Mouse (Mus musculus) embryonic facial prominence, embryonic 13.5 days (tissue): Measurements from ENCODE around the gene Cnnm4. TPM values are rescaled to one million over a fixed set of nuclear protein-coding genes. Genes with fewer than 3 reads are reported as not detected.
A peak's percentile ranks its signal among the peaks of the same experiment; 100 is the strongest.

Experiments
- ATAC-seq: fragments of 200-750 bp; cut with Nextera tagmentation; 2 replicates; pipeline ENCODE4 v1.8.0; 2017; ENCODE audit warnings: low read depth; ENCODE audit not compliant: insufficient number of reproducible peaks, insufficient read depth, low FRiP score, low TSS enrichment
- H3K27ac ChIP-seq: fragments of 300-500 bp; sonication (generic); 2 replicates; pipeline ENCODE4 v1.5.1; 2015; ENCODE audit warnings: moderate library complexity, mild to moderate bottlenecking, inconsistent platforms
- H3K27me3 ChIP-seq: fragments of 300-500 bp; sonication (generic); 2 replicates; pipeline ENCODE4 v1.6.1; 2015; ENCODE audit warnings: mild to moderate bottlenecking, inconsistent platforms
- H3K36me3 ChIP-seq: fragments of 300-500 bp; sonication (generic); 2 replicates; pipeline ENCODE4 v1.6.1; 2015; ENCODE audit warnings: mild to moderate bottlenecking, inconsistent platforms
- H3K4me1 ChIP-seq: fragments of 300-500 bp; sonication (generic); 2 replicates; pipeline ENCODE4 v1.6.1; 2015; ENCODE audit warnings: inconsistent platforms
- H3K4me2 ChIP-seq: fragments of 300-500 bp; sonication (generic); 2 replicates; pipeline ENCODE4 v1.6.1; 2015; ENCODE audit warnings: moderate library complexity, mild to moderate bottlenecking, inconsistent platforms
- H3K4me3 ChIP-seq: fragments of 300-500 bp; sonication (generic); 2 replicates; pipeline ENCODE4 v1.5.1; 2015; ENCODE audit warnings: mild to moderate bottlenecking, inconsistent platforms
- H3K9ac ChIP-seq: fragments of 300-500 bp; sonication (generic); 2 replicates; pipeline ENCODE4 v1.6.1; 2015; ENCODE audit warnings: mild to moderate bottlenecking, inconsistent platforms
- H3K9me3 ChIP-seq: fragments of 300-500 bp; sonication (generic); 2 replicates; pipeline ENCODE4 v1.6.1; 2016; ENCODE audit warnings: inconsistent platforms
- WGBS: fragments of 180-500 bp; shearing (Covaris S2); methylation state at CpG from one replicate; pipeline ENCODE4 v1.1.7; 2015; ENCODE audit warnings: mixed read lengths; 5-methylcytosine and 5-hydroxymethylcytosine counted together
- polyA plus RNA-seq: library from polyadenylated mRNA; unstranded; fragments of >200 nt; fragmentation: Nextera tagmentation; extraction: Ambion mirVana; gene quantifications from 2 replicates; pipeline ENCODE4 v1.2.1, GENCODE M21; 2015

Gene Cnnm4
- 15.6 and 16.2 TPM in 2 replicates for polyA plus RNA-seq

DNA sequence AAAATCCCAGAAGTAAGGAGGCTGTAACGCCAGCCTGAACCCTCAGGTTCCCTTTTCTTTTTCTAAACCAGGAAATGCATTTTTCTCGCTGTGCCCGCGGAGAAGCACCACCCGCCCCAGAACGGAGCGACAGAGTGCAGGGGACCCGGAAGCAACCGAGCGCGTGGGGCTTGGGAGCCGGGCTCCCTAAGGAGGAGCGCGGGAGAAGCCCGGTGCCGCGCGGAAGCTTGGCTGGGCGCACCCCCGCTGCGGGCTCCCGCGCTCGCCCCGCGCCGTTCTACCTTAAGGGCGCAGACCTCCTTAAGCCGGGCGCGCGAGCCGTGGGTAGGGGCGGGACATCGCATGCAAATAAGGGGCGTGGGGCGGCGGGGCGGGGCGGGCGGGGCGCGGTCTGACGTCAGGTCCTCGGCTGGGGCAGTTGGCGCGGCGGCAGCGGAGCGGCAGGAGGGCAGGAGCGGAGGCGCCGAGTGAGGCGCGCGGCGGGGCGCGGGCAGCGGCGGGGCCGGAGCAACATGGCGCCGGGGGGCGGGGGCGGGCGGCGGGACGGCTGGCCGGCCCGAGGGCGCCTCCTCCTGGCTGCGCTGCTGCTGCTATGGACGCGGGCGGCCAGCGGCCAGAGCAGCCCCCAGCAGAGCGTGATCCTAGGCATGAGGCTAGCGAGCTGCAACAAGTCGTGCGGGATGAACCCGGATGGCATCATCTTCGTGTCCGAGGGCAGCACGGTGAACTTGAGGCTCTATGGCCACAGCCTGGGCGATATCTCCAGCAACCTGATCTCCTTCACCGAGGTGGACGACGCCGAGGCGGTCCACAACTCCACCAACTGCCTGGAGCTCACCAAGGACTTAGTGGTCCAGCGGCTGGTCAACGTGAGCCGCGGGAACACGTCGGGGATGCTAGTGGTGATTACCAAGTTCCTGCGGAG lies at the start of gene Cnnm4:
Gene Cnnm4, plus strand, starts transcription at position 440 of the 925 bp plus-strand sequence.
- Histone ChIP-seq H3K4me1 (peaks cover 52% of the 10 kb centered on the region), H3K27me3 (no peaks in the 10 kb centered on the region), H3K4me3 (peak within 1 kb of the TSS; percentile 70), H3K36me3 (no peaks in the 10 kb centered on the region), H3K4me2 (peak within 1 kb of the TSS; percentile 84), H3K9me3 (no peaks in the 10 kb centered on the region), H3K9ac (peak within 1 kb of the TSS; percentile 74), H3K27ac (peak within 1 kb of the TSS; percentile 34; the same call in 1 of the 2 replicates)
- WGBS = under 1% methylated on average over 85 of the region's 98 CpGs
- peak; percentile 85 for ATAC-seq

DNA sequence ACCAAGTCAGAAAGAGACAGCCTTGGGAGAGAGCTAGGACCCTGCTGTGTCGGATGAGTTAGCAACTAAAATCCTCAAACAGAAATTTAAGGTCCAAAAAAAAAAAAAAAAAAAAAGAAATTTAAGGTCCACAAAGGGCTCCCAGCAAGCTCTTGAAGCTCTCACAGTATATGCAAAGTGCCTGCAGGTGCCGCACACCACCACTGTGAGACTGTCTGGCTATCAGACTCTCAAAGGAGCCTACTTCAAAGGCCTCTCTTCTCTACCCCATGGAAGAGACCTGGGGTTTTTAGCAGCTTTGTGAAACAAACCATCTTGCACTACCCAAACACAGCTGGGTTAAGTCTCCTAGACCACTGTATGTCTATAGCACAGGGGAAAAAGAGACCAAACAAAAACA lies 41.9 kb upstream of the Cnnm4 start:
- Histone ChIP-seq H3K4me1 (no peaks in the 10 kb centered on the region), H3K4me2 (no peak overlapping the region), H3K27ac (no peak overlapping the region), H3K27me3 (no peaks in the 10 kb centered on the region), H3K36me3 (peaks cover 93% of the 10 kb centered on the region), H3K9me3 (no peaks in the 10 kb centered on the region), H3K4me3 (no peak overlapping the region), H3K9ac (no peak overlapping the region)
- 96% methylated on average over 2 of the region's 2 CpGs for WGBS
- ATAC-seq = no peak

- H3K4me3 ChIP-seq = no peak overlapping the region
- no peak overlapping the region for H3K27ac ChIP-seq
- H3K36me3 ChIP-seq = peaks cover 93% of the 10 kb centered on the region
- no peak overlapping the region for H3K4me2 ChIP-seq
- no peak for ATAC-seq
- H3K27me3 ChIP-seq = no peaks in the 10 kb centered on the region
- H3K4me1 ChIP-seq = no peaks in the 10 kb centered on the region
- H3K9me3 ChIP-seq = no peaks in the 10 kb centered on the region
- H3K9ac ChIP-seq = no peak overlapping the region
- WGBS = 85% methylated on average over 4 of the region's 4 CpGs
These were observed 38.4 kb upstream of the Cnnm4 start for GRCm38 (mm10) chr1:36432999-36433398.

DNA sequence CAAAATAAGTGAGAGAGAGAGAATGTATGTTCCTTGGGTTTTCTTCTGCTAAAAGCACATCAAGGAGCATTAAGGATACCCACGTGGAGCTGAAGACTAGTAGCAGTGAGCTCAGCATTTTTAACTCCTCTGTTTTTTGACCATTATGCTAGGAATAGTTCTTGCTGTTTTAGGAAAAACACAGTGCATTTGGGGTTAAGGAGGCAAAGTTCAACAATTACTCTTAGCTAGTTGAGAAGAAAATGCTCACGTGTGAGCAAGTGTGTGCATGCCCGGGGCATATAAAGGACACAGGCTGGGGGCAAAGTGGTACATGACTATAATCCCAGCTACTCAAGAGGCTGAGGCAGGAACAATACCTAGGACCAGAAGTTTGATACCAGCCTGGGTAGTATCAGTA lies 37.8 kb upstream of the Cnnm4 start:
- no peak overlapping the region for H3K4me3 ChIP-seq
- 83% methylated on average over 3 of the region's 3 CpGs for WGBS
- H3K27ac ChIP-seq = no peak overlapping the region
- no peaks in the 10 kb centered on the region for H3K4me1 ChIP-seq
- ATAC-seq = no peak
- no peaks in the 10 kb centered on the region for H3K27me3 ChIP-seq
- H3K4me2 ChIP-seq = no peak overlapping the region
- no peaks in the 10 kb centered on the region for H3K9me3 ChIP-seq
- peaks cover 93% of the 10 kb centered on the region for H3K36me3 ChIP-seq
- H3K9ac ChIP-seq = no peak overlapping the region

DNA sequence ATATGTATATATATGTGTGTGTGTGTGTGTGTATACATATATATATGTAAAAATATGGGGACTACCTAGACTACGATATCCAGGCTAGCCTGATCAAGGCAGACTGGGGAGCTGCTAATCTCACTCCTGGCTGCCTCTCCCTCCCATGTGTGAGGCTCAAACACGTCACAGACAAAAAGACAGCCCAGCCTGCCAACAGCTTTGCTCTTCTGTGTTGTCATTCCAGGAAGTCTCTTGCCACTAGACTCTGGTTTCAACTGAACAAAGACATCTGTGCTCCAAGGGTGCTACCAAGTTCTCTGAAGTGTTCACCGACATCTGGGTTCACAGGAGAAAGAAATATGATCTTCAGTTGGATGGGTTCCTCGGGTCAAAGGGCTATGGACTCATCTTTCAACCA lies 36.3 kb upstream of the Cnnm4 start:
- no peak for ATAC-seq
- no peaks in the 10 kb centered on the region for H3K4me1 ChIP-seq
- whole genome bisulfite sequencing = 64% methylated on average over 4 of the region's 4 CpGs
- no peak overlapping the region for H3K27ac ChIP-seq
- no peak overlapping the region for H3K9ac ChIP-seq
- H3K4me3 ChIP-seq = no peak overlapping the region
- H3K4me2 ChIP-seq = no peak overlapping the region
- no peaks in the 10 kb centered on the region for H3K27me3 ChIP-seq
- H3K9me3 ChIP-seq = no peaks in the 10 kb centered on the region
- H3K36me3 ChIP-seq = peaks cover 95% of the 10 kb centered on the region

DNA sequence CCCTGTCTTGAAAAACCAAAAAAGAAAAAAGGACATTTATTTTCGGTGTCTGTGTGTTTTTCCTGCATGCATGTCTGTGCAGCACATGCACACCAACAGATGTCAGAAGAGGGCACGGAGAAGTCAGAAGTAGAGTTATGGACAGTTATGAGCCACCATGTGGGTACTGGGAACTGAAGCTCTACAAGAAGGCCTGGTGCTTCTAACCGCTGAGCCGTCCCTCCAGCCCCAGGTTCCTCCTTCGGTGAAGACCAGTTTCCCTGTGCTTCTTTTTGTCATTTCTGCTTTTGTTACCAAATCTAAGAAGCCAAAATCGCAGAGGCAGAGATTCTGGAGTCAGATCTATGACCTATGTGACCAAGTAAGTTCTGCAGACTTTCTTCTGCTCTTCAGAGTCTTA lies 34.9 kb upstream of the Cnnm4 start:
- Histone ChIP-seq H3K4me3 (no peak overlapping the region), H3K4me1 (no peaks in the 10 kb centered on the region), H3K9ac (no peak overlapping the region), H3K9me3 (no peaks in the 10 kb centered on the region), H3K27ac (no peak overlapping the region), H3K27me3 (no peaks in the 10 kb centered on the region), H3K4me2 (no peak overlapping the region), H3K36me3 (peaks cover 89% of the 10 kb centered on the region)
- WGBS = 94% methylated on average over 6 of the region's 6 CpGs
- no peak for ATAC-seq

DNA sequence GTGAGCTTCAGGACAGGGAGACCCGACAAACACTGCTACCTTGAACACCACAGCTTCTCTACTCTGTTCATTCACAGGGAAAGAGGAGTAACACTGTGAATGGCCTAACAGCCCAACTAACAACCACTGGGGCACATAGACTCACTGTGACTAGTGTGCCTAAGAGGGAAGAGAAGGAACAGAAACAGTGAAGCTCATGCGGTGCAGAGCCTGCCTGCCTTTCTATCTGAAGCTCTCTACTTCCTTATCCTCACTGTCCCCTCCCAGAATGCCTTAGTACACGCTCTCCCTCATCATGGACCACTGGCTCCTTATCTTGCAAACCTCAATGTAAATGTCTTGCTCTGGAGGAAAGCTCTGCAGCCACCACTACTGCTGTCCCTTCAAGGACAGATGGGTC lies 34.2 kb upstream of the Cnnm4 start:
- H3K9me3 ChIP-seq = no peaks in the 10 kb centered on the region
- 94% methylated on average over 3 of the region's 3 CpGs for WGBS
- no peak overlapping the region for H3K4me3 ChIP-seq
- H3K27ac ChIP-seq = no peak overlapping the region
- H3K4me1 ChIP-seq = no peaks in the 10 kb centered on the region
- no peak for ATAC-seq
- peaks cover 88% of the 10 kb centered on the region for H3K36me3 ChIP-seq
- no peaks in the 10 kb centered on the region for H3K27me3 ChIP-seq
- H3K9ac ChIP-seq = no peak overlapping the region
- no peak overlapping the region for H3K4me2 ChIP-seq

GRCm38 (mm10) chr1:36441101-36441500 lies 30.3 kb upstream of the Cnnm4 start:
- ATAC-seq = no peak

GRCm38 (mm10) chr1:36444471-36445464 lies 26.7 kb upstream of the Cnnm4 start, which contains the start of gene Lman2l:
Lman2l (minus strand) TSS chr1:36445271.
- Histone ChIP-seq H3K9ac (peak within 1 kb of the TSS; percentile 77), H3K27ac (peak within 1 kb of the TSS; percentile 66), H3K36me3 (peaks cover 16% of the 10 kb centered on the region), H3K4me3 (peak within 1 kb of the TSS; percentile 77), H3K4me2 (peak within 1 kb of the TSS; percentile 79), H3K9me3 (peaks cover 3% of the 10 kb centered on the region; the same call in 1 of the 2 replicates), H3K27me3 (no peaks in the 10 kb centered on the region), H3K4me1 (peaks cover 8% of the 10 kb centered on the region)
- ATAC-seq = peak; percentile 98
- under 1% methylated on average over 57 of the region's 57 CpGs for WGBS

More at GRCm38 (mm10) chr1:36441101-36441500, 30.3 kb upstream of the Cnnm4 start:
- Histone ChIP-seq H3K27me3 (no peaks in the 10 kb centered on the region), H3K9ac (no peak overlapping the region), H3K4me1 (peaks cover 8% of the 10 kb centered on the region), H3K36me3 (peaks cover 53% of the 10 kb centered on the region), H3K27ac (no peak overlapping the region), H3K4me2 (no peak overlapping the region), H3K9me3 (no peaks in the 10 kb centered on the region), H3K4me3 (no peak overlapping the region)
- 90% methylated on average over 4 of the region's 4 CpGs for WGBS

DNA sequence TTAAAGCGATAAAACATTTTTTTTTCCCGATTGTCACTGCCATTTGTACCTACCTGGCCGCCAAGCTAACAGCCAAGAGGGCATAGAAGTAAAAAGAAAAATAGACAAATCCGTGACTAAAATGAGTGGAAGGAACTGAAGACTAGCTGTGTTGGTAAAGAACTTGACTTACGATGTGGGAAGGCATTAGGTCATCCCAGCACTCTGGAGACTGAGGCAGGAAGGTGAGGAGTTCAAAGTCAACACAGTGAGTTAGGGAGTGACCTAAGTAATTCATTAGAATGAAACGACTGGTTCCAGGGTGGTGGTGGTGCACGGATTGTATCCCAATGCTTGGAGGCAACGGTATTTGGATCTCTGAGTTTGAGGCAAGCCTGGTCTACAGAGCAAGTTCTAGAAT lies 25.9 kb upstream of the Cnnm4 start:
- WGBS = 42% methylated on average over 8 of the region's 8 CpGs
- H3K9me3 ChIP-seq = peaks cover 3% of the 10 kb centered on the region; the same call in 1 of the 2 replicates
- peak overlapping the region; percentile 77 for H3K4me3 ChIP-seq
- H3K36me3 ChIP-seq = peaks cover 12% of the 10 kb centered on the region
- H3K4me1 ChIP-seq = peaks cover 8% of the 10 kb centered on the region
- H3K27me3 ChIP-seq = no peaks in the 10 kb centered on the region
- no peak for ATAC-seq
- H3K27ac ChIP-seq = peak overlapping the region; percentile 28; the same call in 1 of the 2 replicates
- H3K9ac ChIP-seq = no peak overlapping the region
- H3K4me2 ChIP-seq = peak overlapping the region; percentile 79

DNA sequence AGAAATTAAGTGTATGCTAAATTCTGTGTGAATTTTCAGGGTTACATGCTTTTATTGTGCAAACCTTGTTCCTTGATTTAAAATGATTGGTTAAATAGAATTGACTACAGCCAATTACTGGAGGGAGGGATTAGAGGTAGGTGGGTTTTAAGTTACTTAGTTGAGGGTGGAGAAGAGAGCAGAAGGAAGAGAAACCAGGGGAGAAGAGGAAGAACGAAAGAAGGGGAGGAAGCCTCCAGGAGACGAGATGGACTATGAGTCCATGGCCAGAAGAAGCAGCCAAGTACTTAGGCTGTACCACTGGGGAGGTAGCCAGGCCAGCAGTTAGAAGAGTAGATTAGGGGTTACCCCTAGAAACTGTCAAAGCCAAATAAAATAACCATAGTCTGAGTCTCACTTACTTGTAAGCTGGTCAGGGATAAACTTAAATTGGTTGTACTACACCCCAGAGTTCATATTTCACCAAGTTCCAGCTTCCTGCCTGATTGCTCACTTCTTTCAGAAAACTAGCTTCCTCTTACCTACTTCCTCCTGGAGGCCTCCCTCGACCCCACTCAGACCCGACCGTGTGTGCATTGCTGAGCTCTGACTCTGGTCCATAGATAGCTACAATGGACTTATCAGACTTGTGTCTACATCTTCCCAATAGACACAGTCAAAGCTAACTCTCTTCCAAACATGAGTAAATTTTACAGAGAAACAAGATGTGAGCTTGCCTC lies 25.2 kb upstream of the Cnnm4 start:
- Histone ChIP-seq H3K36me3 (peaks cover 9% of the 10 kb centered on the region), H3K27me3 (no peaks in the 10 kb centered on the region)
- no peak for ATAC-seq

More for the DNA sequence above, 25.2 kb upstream of the Cnnm4 start:
- 82% methylated on average over 5 of the region's 5 CpGs for WGBS
- Histone ChIP-seq H3K4me3 (no peak overlapping the region), H3K4me1 (peaks cover 8% of the 10 kb centered on the region), H3K4me2 (no peak overlapping the region), H3K9me3 (peaks cover 3% of the 10 kb centered on the region; the same call in 1 of the 2 replicates), H3K9ac (no peak overlapping the region), H3K27ac (no peak overlapping the region)
